Mouse (Mus musculus): ENCODE measurements around the gene Fam161b. TPM values are rescaled to one million over a fixed set of nuclear protein-coding genes. Genes with fewer than 3 reads are reported as not detected.

Gene Fam161b
- polyA plus RNA-seq, 1 experiment from 2014 or later = 3.4 TPM

- Histone ChIP-seq H3K4me2 (replicated peaks; ENCODE audit: low read depth, low read length) (no peak overlapping the region), H3K9ac (replicated peaks; ENCODE audit: low read depth, low read length) (no peak overlapping the region), H3K27me3 (ENCODE audit: control insufficient read depth, insufficient read depth, low read length) (no peaks in the 10 kb centered on the region), H3K4me1 (ENCODE audit: control insufficient read depth, insufficient read depth, low read length) (0 out of 2 replicates have a peak, but pooled peaks cover 4% of the 10 kb centered on the region), H3K4me3 (ENCODE audit: low read depth, low read length) (no peak overlapping the region), H3K9me3 (ENCODE audit: control insufficient read depth, low read depth, low read length) (no peaks in the 10 kb centered on the region), H3K36me3 (ENCODE audit: control insufficient read depth, insufficient read depth, low read length) (no peaks in the 10 kb centered on the region; the same call in 1 of the 2 replicates), H3K27ac (ENCODE audit: low read length) (no peak overlapping the region)
- WGBS = 81% methylated on average over 4 of the region's 5 CpGs
- ATAC-seq (ENCODE audit: insufficient number of reproducible peaks, insufficient read depth, low FRiP score, low read depth) = no peak
These were observed 50.3 kb downstream of the Fam161b start for GRCm38 (mm10) chr12:84311306-84311705.

DNA sequence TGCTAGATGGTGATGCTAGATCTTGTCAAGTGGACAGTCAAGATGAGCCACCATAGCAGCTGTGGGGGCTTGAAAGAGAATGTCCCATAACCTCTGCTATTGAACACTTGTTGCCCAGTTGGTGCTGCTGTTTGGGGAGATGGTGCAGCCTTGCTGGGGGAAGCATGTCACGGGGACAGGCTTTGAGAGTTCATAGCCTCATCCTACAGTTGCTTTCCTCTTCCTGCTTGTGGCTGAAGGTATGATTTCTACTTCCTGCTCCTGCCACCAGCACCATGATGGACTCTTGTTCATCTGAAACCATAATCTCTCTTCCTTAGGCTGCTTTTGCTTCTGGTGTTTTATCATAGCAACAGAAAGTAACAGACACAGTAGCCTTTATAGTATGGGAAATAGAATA, 57.1 kb downstream of the Fam161b start:
- H3K9me3 ChIP-seq (ENCODE audit: control insufficient read depth, low read depth, low read length) = no peaks in the 10 kb centered on the region
- no peak for ATAC-seq (ENCODE audit: insufficient number of reproducible peaks, insufficient read depth, low FRiP score, low read depth)
- 85% methylated on average over 1 of the region's 1 CpGs for WGBS
- no peak overlapping the region for H3K27ac ChIP-seq (ENCODE audit: low read length)
- H3K4me2 ChIP-seq (replicated peaks; ENCODE audit: low read depth, low read length) = no peak overlapping the region
- H3K27me3 ChIP-seq (ENCODE audit: control insufficient read depth, insufficient read depth, low read length) = no peaks in the 10 kb centered on the region
- no peak overlapping the region for H3K9ac ChIP-seq (replicated peaks; ENCODE audit: low read depth, low read length)
- no peak overlapping the region for H3K4me3 ChIP-seq (ENCODE audit: low read depth, low read length)
- no peaks in the 10 kb centered on the region for H3K4me1 ChIP-seq (ENCODE audit: control insufficient read depth, insufficient read depth, low read length)
- no peaks in the 10 kb centered on the region; the same call in 1 of the 2 replicates for H3K36me3 ChIP-seq (ENCODE audit: control insufficient read depth, insufficient read depth, low read length)

- Histone ChIP-seq H3K27me3 (ENCODE audit: control insufficient read depth, insufficient read depth, low read length) (no peaks in the 10 kb centered on the region), H3K4me3 (ENCODE audit: low read depth, low read length) (no peak overlapping the region), H3K9ac (replicated peaks; ENCODE audit: low read depth, low read length) (no peak overlapping the region), H3K36me3 (ENCODE audit: control insufficient read depth, insufficient read depth, low read length) (no peaks in the 10 kb centered on the region; the same call in 1 of the 2 replicates), H3K4me1 (ENCODE audit: control insufficient read depth, insufficient read depth, low read length) (no peaks in the 10 kb centered on the region), H3K4me2 (replicated peaks; ENCODE audit: low read depth, low read length) (no peak overlapping the region), H3K27ac (ENCODE audit: low read length) (no peak overlapping the region), H3K9me3 (ENCODE audit: control insufficient read depth, low read depth, low read length) (no peaks in the 10 kb centered on the region)
- no peak for ATAC-seq (ENCODE audit: insufficient number of reproducible peaks, insufficient read depth, low FRiP score, low read depth)
- 91% methylated on average over 5 of the region's 5 CpGs for WGBS
These were observed 57.5 kb downstream of the Fam161b start for GRCm38 (mm10) chr12:84304101-84304500.

DNA sequence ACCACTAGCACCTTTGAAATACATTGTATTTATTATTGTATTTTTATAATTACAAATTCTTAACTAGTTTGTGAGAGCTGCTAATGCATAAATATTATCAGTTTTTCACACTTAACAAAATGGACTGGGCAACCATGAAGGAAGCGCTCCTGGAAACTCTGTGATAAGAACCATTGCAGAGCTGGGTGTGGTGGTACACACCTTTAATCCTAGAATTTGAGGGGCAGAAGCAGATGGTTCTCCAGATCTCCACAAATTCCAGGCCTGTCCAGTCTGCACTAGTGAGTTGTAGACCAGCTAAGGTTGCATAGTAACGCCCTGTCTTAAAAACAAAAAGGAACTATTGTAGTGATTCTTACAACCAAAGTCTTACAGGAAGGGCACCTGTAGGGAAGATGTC, 62.4 kb downstream of the Fam161b start:
- WGBS = 91% methylated on average over 2 of the region's 2 CpGs
- Histone ChIP-seq H3K27me3 (ENCODE audit: control insufficient read depth, insufficient read depth, low read length) (no peaks in the 10 kb centered on the region), H3K36me3 (ENCODE audit: control insufficient read depth, insufficient read depth, low read length) (no peaks in the 10 kb centered on the region; the same call in 1 of the 2 replicates), H3K4me1 (ENCODE audit: control insufficient read depth, insufficient read depth, low read length) (no peaks in the 10 kb centered on the region), H3K9me3 (ENCODE audit: control insufficient read depth, low read depth, low read length) (no peaks in the 10 kb centered on the region), H3K9ac (replicated peaks; ENCODE audit: low read depth, low read length) (no peak overlapping the region), H3K4me3 (ENCODE audit: low read depth, low read length) (no peak overlapping the region), H3K4me2 (replicated peaks; ENCODE audit: low read depth, low read length) (no peak overlapping the region), H3K27ac (ENCODE audit: low read length) (no peak overlapping the region)
- no peak for ATAC-seq (ENCODE audit: insufficient number of reproducible peaks, insufficient read depth, low FRiP score, low read depth)

DNA sequence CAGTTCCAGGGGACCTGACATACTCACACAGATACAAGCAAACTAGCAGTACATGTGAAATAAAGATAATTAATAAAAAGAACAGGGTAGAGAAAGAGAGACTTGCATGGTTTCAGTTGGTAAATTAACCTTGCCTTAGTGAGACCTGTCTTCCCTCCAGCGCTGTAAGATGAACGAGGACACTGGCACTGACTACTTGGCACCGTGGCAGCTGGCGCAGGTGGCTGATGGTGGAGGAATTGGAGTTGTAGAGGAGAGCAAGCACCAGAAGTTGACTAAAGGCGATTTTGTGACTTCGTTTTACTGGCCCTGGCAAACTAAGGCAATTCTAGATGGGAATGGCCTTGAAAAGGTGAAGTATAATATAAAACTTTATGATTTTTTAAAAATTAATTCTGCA, 63.8 kb downstream of the Fam161b start:
- H3K4me1 ChIP-seq (ENCODE audit: control insufficient read depth, insufficient read depth, low read length) = no peaks in the 10 kb centered on the region
- no peak overlapping the region for H3K9ac ChIP-seq (replicated peaks; ENCODE audit: low read depth, low read length)
- H3K4me2 ChIP-seq (replicated peaks; ENCODE audit: low read depth, low read length) = no peak overlapping the region
- H3K4me3 ChIP-seq (ENCODE audit: low read depth, low read length) = no peak overlapping the region
- H3K27ac ChIP-seq (ENCODE audit: low read length) = no peak overlapping the region
- H3K36me3 ChIP-seq (ENCODE audit: control insufficient read depth, insufficient read depth, low read length) = no peaks in the 10 kb centered on the region; the same call in 1 of the 2 replicates
- WGBS = 90% methylated on average over 6 of the region's 6 CpGs
- ATAC-seq (ENCODE audit: insufficient number of reproducible peaks, insufficient read depth, low FRiP score, low read depth) = no peak
- H3K27me3 ChIP-seq (ENCODE audit: control insufficient read depth, insufficient read depth, low read length) = no peaks in the 10 kb centered on the region
- H3K9me3 ChIP-seq (ENCODE audit: control insufficient read depth, low read depth, low read length) = no peaks in the 10 kb centered on the region

Other genes starting within 250 kb of the Fam161b start
- gene Dnal1, start 247.5 kb downstream of the Fam161b start, polyA plus RNA-seq (2014; fragmentation: Nextera tagmentation; extraction: Ambion mirVana) = 3.8 and 5.7 TPM in 2 replicates
- gene Pnma1, start 213.3 kb downstream of the Fam161b start, polyA plus RNA-seq (2014; fragmentation: Nextera tagmentation; extraction: Ambion mirVana) = 0.45 and 0.90 TPM in 2 replicates
- gene Elmsan1, start 143.0 kb downstream of the Fam161b start, polyA plus RNA-seq (2014; fragmentation: Nextera tagmentation; extraction: Ambion mirVana) = 10.2 and 10.6 TPM in 2 replicates
- gene Ptgr2, start 76.6 kb downstream of the Fam161b start, polyA plus RNA-seq (2014; fragmentation: Nextera tagmentation; extraction: Ambion mirVana) = 18.5 and 19.9 TPM in 2 replicates
- 76.9 and 77.0 TPM in 2 replicates for gene Zfp410, start 45.0 kb downstream of the Fam161b start, polyA plus RNA-seq (2014; fragmentation: Nextera tagmentation; extraction: Ambion mirVana)
- 52.6 and 52.7 TPM in 2 replicates for gene Coq6, start 176 bp downstream of the Fam161b start, polyA plus RNA-seq (2014; fragmentation: Nextera tagmentation; extraction: Ambion mirVana)
- gene Entpd5, start 47.2 kb upstream of the Fam161b start, polyA plus RNA-seq (2014; fragmentation: Nextera tagmentation; extraction: Ambion mirVana) = 15.0 and 15.8 TPM in 2 replicates
- 1.00 and 1.5 TPM in 2 replicates for gene Bbof1, start 47.2 kb upstream of the Fam161b start, polyA plus RNA-seq (2014; fragmentation: Nextera tagmentation; extraction: Ambion mirVana)
- 24.8 and 26.0 TPM in 2 replicates for gene Rnf113a2, start 55.4 kb upstream of the Fam161b start, polyA plus RNA-seq (2014; fragmentation: Nextera tagmentation; extraction: Ambion mirVana)
- gene Aldh6a1, start 89.2 kb upstream of the Fam161b start, polyA plus RNA-seq (2014; fragmentation: Nextera tagmentation; extraction: Ambion mirVana) = 35.5 and 40.1 TPM in 2 replicates
- 20.4 and 23.0 TPM in 2 replicates for gene Lin52, start 89.6 kb upstream of the Fam161b start, polyA plus RNA-seq (2014; fragmentation: Nextera tagmentation; extraction: Ambion mirVana)
- not detected in 2 replicates for gene Vsx2, start 207.9 kb upstream of the Fam161b start, polyA plus RNA-seq (2014; fragmentation: Nextera tagmentation; extraction: Ambion mirVana)